Mouse (Mus musculus) forelimb bud, embryonic 11.5 days (tissue): Measurements from ENCODE around the gene Lpp.

Experiments used
- DNase-seq: peaks from one replicate; pipeline ENCODE4 v3.0.0-alpha.2; 2012; ENCODE audit warnings: low read depth, low spot score

The Lpp gene

DNA sequence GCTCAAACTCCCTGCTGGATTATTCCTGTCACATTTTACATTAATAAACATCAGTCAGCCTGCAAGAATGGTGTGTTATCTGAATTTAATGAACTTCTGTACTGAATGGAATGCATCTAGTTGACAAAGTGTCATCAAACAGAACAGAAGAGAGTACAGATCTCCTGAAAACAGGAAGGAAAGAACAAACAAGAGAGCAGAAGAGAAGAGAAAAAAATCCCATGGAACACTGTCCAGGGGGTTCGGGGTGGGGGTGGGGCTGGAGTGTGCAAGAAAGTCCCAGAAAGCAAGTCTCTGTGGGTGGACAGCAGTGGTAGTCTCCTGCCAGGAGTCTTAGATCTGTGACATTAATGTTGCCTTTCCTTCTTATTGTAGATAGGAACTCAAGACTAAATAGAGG lies 412.8 kb downstream of the Lpp start:
- no peak for DNase-seq

DNA sequence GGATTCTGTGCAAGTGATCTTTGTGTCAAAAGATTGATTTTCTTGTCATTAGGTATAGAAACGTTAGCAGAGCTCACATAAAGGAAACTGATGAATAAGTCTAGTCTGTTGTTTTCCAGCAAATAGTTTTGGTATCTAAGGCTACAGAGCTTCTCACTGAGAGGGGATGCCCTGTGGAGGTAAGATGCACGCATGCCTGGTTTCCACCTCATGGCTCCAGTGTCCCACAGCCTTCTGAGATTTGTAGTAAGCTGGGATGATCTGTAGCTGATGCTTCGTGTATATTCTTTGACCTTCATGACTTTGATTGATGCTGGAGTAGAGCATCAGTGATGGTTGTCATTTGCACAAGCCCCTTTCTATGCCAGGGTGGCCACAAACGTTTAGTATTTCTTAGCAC lies 414.3 kb downstream of the Lpp start:
- no peak for DNase-seq

DNA sequence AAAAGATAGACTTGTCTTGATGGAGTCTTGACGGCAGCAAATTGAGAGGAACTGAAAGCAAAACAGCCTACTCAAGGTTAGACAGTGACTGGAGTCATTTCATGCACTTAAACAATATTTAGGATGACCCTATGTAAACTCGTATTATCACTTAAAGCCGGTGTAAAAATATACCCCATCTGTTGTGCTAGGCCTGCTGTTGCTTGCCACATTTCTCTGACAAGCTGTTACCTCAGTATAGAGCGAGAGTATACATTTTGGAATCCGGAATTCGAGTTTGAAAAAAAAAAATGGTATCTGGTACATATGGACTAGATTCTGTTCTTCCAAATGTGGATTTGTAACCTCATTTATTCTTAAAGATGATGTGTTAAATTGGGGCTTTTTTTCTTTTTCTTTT lies 416.5 kb downstream of the Lpp start:
- no peak for DNase-seq

DNA sequence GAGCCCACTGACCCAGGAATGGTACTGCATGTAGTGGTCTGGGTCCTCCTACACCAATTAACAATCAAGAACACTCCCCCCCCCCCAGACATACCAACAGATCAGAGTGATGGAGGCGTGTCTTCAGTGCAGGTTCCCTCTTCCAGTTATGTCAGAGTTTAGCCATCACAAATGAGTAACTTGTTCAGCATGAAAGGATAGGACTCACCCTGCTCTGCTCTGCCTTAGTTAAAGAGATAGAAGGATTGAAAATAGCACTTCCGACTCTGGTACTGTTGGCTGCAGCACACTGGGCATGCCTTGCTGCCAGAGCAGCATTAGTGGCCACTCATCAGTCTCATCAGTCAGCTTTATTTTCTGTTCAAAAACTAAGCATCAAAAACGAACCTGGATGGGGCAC lies 423.3 kb downstream of the Lpp start:
- DNase-seq = no peak

DNA sequence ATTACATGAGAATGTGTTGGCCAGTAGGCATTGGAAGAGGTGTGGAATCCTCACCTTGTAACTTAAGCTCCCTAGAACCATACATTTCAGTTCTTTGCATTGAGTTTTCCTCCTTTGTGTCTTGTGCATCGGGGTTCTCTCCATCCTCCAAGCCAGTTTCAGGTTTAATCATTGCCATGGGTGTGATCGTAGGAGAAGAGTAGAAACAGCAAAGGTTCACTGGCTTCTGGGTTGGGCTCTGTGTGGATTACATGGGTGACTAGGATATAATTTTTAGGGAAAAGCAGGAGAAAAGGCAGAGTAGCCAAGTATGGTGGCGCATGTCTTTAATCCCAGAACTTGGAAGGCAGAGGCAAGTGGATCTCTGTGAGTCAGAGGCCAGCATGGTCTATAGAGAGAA lies 424.1 kb downstream of the Lpp start:
- DNase-seq = no peak

DNA sequence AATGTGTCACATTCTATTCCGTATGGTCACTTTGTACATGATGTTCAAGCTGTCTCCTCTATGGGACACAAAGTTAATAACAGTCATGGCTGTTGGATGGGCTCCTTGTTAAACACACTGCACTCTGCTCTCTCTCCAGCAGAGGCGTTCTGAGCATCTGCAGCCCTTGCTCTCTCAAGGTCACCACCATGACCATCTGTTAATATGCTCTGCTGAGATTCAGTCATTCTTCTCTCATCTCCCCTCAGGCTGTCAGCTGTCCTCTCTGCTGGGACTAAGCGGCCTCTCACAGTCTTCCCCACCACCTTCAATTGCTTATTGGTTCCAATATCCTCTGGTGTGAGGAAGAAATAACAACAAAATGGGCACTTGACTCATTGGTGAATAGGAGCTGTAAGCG lies 425.8 kb downstream of the Lpp start:
- DNase-seq = peak; percentile 1

DNA sequence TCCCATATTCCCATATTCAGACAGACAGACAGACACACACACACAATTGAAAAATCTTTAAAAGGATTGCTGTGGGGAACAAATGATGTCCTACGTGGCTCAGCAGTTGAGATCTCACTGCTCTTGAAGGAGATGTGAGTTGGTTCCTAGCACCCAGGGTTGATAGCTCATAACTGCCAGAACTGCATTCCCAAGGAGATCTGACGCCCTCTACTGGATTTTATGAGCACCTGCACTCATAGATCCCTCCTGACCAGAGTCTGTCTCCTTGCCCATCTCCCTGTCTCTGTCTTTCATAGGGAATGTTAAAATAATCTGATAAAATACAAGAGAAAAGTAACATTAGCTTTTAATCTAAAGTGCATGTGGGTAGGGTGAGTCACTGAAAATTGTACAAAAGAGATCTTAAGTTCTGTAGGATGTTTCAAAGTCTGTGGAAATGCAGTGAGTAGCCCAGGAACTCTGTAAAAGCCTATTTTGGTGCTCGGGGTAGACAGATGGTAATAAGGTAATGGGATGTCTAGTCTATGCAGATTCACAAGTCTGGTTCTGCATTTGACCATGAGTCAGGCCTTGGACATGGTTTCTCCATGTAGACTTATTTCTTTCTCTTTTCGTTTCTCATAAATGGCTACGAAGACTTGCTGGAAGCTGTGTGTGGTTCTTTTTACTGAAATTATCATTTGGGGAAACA lies 429.0 kb downstream of the Lpp start:
- DNase-seq = no peak

DNA sequence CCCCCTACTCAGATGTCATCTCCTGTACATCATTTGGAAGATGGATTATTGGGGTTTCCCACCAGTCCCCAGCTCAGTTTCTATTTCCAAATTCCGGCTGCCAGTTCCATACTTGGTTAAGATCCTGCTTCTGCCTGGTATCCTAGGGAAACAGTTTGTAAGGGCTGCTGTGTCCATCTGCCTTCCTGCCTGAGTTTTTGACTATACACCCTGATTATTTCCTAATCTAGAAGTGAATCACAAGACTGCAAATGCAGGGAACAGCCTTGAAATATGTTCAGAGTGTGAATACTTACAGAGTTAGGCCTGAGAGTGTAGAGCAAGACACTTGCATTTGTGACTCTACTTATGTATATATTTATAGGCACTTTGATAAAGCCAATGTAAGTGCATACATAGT lies 429.6 kb downstream of the Lpp start:
- no peak for DNase-seq

DNA sequence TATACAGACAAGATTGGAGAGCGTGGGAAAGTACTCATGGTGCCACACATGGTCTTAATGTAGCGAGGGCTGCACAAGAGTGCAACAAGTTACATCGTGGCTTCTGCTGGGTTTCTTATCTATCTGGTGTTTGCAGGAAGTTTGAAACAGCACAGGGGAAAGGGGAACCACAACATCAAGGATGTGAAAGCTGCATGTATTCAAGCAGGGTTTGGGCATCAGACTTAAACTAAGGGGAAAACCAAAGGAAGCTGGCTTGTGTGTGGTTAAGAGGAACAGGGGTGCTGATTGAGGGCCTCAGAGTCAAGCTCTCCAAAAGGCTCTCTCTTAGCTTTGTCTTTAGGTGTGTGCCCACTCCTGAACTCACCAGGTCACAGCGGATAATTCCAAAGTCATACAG lies 433.1 kb downstream of the Lpp start:
- no peak for DNase-seq

DNA sequence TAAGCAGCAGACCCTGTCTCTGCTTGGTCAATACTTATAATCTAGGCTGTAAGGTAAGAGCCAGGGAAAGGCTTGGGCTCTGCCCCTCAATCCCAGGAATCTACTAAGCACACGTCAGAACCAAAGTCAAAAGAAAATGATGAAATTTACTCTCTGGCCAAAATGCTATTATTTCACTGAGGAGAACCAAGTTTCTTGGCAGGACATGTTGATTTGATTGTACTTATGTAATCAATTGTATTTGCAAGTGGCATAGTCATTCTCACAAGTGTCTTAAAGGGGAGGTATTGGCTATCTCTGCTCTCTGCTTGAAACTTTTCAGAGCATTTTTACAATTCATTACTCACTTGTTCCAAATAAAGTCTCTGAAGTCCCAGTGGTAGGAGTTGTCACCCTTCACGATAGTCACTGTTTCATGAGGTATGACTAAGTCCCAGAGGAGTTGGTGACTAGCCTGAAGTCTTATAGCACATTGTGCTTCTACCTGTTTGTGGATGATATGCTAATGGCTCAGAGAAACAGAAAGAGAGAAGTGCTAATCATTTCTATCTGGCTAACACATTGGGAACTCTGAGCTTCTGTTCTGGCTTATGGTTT lies 435.0 kb downstream of the Lpp start:
- DNase-seq = no peak

DNA sequence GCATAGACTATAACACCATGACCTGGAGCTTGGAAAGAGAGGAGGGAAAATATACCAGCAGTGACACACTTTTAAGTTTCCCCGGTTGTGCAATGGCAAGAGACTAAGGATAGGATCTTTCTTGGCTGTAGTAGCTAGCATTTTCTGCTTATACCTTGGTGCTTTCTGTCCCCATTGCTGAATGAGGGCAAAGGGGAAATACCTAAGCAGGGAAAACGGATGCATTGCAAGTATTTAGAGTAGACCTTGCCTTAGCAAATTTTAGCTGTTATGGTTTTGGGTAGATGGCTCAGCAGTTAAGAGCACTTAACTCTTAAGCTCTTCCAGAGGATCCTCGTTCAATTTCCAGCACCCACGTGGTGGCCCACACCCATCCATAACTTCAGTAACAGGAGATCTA lies 436.6 kb downstream of the Lpp start:
- DNase-seq = no peak

DNA sequence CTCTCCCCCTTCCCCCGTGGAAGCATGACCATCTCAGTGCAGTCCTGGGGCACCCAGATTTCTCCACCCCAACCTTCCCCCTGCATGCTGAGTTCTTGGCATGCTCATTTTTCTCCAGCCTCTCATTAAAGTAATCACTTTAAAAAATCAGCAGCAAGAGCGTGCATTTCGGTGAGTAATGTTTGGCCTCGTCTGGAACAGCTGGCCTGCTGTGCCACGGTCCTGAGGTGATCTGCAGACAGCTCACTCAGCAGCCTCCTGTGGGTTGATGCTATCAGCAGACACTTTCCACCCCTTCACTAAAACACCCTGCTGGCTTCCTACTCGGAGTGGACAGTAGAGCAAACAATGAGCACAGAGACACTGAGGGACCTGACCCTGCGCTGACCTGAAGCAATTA lies 437.6 kb downstream of the Lpp start:
- no peak for DNase-seq

DNA sequence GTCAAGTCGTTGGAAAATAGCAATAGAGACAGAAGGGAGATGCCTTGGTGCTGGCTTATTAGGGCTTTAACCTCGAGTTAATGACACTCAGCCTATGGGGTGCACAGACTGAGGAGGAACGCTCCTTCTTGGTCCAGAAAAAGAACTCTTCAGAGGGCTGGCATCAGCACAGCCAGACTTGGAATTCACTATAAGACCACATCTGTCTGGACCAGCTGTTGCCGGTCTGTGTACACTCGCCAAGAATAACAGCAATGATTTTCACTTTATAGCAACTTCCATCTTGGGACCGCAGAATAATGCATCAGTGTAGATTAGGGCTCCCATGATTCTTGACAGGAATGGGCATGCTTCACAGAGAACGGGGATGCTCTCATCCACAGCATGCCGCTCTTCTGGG lies 439.9 kb downstream of the Lpp start:
- DNase-seq = no peak

DNA sequence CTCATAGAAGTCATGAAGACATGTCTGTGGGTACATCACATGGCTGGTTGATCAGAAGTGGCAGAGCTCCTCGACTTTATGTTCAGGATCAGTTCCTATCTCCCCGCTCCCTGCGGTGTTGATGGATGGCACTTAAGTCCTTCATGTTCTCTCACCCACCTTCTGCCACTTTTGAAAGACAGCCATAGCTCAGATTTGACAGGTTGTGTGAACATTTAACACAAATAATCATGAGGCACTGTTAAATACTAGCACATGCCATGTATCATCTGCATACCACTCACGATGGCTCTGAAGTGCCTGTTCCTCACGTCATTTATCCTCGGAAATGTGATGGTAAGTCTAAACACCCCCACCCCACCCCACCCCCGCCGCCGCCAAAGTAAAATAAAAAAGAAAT lies 441.2 kb downstream of the Lpp start:
- no peak for DNase-seq

DNA sequence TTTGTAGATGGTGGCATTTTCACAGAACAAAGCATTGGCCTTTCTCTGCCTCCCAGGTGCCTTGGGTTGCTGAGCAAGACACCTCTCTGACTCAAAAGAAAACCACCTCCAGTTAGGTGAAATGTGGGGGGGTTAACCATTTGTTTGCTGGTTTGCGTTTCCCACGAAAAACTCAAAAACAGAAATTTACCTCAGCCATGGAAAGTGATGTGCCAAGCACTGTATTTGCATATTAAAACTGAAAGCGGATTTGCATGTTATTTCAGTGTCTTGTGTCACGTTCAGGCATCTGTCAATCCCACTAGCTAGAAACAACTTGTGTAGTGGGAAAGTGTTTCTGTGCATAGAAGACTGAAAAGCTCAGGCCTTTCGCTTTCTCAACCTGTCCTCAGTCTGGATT lies 443.2 kb downstream of the Lpp start:
- no peak for DNase-seq

DNA sequence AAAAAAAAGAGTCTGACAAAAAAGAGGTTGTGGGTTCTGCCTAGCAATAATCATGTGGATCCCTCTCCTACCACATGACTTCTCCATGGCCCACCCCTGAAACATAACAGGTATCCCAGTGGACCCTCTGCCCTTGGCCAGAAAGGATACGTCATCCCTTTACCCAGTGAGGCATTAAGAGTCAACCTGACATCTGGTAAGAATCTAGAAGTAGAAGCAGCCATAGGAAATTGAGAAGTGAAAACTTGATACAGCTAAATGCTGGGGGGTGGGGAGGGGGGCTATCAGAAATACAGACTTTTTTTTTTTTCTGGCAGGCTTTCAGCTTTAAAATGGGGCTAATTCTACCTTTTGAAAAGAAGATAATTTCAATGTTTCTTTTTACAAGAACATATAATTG lies 445.7 kb downstream of the Lpp start:
- no peak for DNase-seq

DNA sequence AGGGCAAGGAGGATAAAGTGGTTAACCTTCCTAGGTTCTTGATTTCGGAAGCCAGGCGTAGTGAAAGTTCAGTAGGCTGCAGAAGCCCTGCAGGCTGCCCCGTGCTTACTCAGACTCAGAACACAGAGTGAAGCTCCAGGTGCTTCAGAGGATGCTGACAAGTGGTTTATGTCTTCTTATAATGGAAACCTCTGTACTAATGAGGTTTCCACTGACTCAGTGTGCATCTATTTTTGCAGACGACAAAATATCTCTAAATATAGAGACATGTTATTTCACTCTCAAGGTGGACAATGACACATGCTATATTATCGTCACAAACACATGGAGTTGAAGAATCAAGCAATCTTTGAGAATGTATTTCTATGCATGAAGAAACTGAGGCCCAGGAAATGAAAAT lies 446.8 kb downstream of the Lpp start:
- no peak for DNase-seq

DNA sequence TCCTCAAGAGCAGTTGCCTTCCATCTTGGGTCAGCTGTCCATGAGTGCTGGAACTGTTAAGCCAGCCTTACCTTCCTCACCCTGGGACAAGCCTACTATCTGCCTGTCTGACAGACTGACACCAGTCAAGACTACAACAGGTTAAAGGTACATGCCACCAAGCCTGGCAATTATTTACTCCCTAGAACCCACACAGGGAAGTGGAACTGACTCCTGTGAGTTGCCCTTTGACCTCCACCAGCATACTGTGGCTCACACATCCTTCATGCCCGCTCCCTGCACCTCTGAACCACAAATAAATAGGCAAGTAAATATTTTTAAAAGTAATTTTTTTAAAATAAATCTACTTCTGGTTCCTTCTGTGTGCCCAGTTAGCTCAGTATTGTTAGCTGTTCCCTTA lies 452.8 kb downstream of the Lpp start:
- no peak for DNase-seq

DNA sequence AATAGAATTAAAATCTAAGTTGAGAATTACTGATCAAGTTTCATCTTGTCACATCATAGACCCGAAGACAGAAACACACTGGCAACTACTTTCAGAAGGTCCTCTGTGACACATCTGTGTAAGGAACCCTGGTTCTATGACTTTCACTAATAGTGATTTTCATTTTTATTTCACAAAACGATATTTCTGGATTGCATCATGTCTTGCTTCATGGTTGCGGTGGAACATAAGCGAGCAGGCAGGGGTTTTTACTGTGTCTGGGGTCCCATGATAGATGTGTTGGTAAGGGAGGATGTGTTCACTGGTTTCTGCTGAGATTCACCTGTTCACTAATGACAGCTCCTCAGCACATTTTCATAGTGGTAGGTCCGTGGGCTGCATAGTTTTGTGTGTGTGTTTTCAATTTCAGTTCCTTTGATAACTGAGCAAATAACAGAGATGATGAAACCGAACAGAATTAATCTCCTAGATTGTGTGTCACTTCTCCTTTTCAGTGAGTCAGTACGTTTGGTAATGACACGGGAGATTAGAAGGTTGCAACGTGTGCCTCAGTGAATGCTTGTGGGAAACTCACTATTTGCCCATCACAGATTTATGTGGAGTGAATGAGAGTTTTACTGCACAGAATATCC lies 466.3 kb downstream of the Lpp start:
- DNase-seq = no peak

DNA sequence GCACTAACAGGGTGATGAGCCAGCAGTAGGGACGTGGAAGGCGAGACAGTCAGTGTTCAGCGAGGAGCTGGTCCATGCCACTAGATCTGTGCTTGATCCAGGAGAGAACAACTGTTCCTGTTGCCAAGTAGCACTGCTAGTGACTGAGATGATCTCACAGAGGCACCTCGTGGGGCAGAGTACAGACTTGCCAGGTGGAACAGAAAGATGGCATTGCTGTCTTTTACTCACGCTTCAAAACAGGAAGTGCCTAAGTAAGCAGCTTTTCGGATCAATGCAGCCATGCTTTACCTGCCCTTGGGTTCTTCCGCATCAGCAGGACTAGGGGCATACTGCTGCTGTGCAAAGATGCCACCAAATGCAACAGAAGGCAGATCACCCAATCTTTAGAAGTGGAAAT lies 467.1 kb downstream of the Lpp start:
- DNase-seq = no peak

DNA sequence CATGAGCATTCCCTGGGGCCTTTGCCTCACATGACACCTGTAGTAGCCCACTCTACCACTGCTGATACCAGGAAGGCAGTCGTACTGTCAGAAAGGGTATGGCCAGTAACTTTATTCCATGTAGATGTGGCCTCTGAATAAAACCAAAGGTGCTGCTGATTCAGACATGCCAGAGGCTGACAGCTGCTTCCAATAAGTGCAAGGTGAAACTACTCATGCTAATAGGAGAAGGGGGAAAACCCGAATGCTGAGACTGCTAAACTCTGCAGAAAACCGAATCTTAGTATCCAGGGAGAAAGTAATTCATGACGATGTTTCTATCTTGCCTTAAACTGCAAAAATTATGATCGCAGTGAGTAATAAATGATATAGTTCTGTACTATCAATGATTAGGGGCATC lies 468.1 kb downstream of the Lpp start:
- no peak for DNase-seq

DNA sequence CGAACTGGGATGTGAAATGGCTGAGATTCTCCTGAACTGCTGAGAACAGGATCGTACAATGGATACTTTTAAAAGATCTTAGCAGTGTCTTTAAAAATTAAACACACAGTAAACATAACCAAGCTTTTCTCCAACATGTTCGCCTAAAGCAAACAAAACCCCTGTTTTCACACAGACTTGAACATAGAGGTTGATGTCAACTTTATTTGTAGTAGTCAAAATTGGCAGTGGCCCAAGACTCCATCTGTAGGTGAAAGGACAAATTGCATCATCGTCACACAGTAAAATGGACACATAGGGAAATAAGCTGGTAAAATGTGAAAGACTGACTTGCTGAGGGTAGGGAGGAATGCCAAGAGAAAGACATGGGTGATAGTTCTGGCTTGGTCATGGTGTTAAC lies 480.9 kb downstream of the Lpp start:
- DNase-seq = peak; percentile 28

DNA sequence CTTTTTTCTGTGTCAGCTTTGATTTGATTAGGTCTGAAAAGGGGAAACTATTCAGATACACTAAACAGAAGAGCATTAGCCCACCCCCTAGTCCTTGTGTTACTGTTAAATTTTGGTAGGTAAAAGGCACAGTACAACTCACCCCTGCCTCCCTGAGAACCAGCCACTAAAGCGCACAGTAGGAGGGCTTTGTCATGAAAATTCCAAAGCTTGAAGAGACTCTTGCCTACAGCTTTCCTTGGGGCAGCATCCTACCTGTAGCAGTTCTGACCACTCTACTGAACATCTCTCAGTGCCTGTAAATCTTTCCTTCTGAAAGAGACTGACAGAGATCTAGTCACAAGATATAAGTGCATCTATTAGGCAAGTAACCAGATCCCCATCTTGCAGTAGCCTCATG lies 482.4 kb downstream of the Lpp start:
- no peak for DNase-seq

DNA sequence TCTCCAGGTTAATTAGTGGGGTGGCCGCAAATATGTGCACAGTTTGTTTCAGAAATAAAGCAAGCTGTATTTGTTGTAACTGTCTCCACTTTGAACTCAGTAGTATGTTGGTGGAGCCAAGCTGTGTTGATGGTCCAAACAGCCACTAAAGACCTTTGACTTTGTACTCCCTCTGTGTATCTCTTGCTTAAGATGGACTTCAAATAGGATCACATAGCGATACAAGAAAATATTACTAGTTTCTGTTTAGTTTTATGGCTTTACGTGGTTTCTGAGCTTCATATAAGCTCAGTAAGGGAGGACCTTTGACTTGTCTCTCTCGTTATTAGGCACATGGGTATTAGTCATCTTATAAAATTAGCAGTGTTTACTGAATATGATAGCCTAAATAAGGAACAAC lies 485.7 kb downstream of the Lpp start:
- DNase-seq = no peak
